Mouse (Mus musculus) liver, embryonic 11.5 days (tissue): ENCODE data around the gene 4933421I07Rik. TPM values are rescaled to one million over a fixed set of nuclear protein-coding genes. Genes with fewer than 3 reads are reported as not detected.

Experiments used
- ATAC-seq: fragments of 200-750 bp; cut with Nextera tagmentation; replicated peaks from 2 replicates; pipeline ENCODE4 v1.8.0; 2017; ENCODE audit warnings: moderate number of reproducible peaks, mild to moderate bottlenecking, moderate TSS enrichment, moderate library complexity; ENCODE audit not compliant: low FRiP score
- DNase-seq: peaks from one replicate; pipeline ENCODE4 v3.0.0-alpha.2; 2017; ENCODE audit warnings: low spot score
- H3K27ac ChIP-seq: fragments of 300-500 bp; sonication (generic); 2 replicates; pipeline ENCODE4 v1.5.1; 2014; ENCODE audit warnings: mild to moderate bottlenecking, low read depth, low read length, control low read depth
- H3K27me3 ChIP-seq: fragments of 300-500 bp; sonication (generic); replicated peaks from 2 replicates; pipeline ENCODE4 v1.6.1; 2014; ENCODE audit warnings: low read length, mixed read lengths; ENCODE audit not compliant: control insufficient read depth, insufficient read depth
- H3K36me3 ChIP-seq: fragments of 300-500 bp; sonication (generic); 2 replicates; pipeline ENCODE4 v1.6.1; 2014; ENCODE audit warnings: mild to moderate bottlenecking, low read length, moderate library complexity, mixed read lengths; ENCODE audit not compliant: control insufficient read depth, insufficient read depth
- H3K4me1 ChIP-seq: fragments of 300-500 bp; sonication (generic); replicated peaks from 2 replicates; pipeline ENCODE4 v1.6.1; 2014; ENCODE audit warnings: low read length, mixed read lengths; ENCODE audit not compliant: control insufficient read depth, insufficient read depth
- H3K4me2 ChIP-seq: fragments of 300-500 bp; sonication (generic); 2 replicates; pipeline ENCODE4 v1.6.1; 2014; ENCODE audit warnings: mild to moderate bottlenecking, control low read depth, moderate library complexity
- H3K4me3 ChIP-seq: fragments of 300-500 bp; sonication (generic); 2 replicates; pipeline ENCODE4 v1.5.1; 2014; ENCODE audit warnings: low read depth, low read length, control low read depth
- H3K9ac ChIP-seq: fragments of 300-500 bp; sonication (generic); 2 replicates; pipeline ENCODE4 v1.6.1; 2014; ENCODE audit warnings: low read depth, low read length, control low read depth
- H3K9me3 ChIP-seq: fragments of 300-500 bp; sonication (generic); 2 replicates; pipeline ENCODE4 v1.6.1; 2016; ENCODE audit warnings: low read length, inconsistent platforms, mixed read lengths; ENCODE audit not compliant: control insufficient read depth
- WGBS: fragments of 180-500 bp; shearing (Covaris S2); extraction: QIAGEN DNeasy Blood & Tissue Kit; methylation state at CpG from one replicate; pipeline ENCODE4 v1.1.7; 2014; 5-methylcytosine and 5-hydroxymethylcytosine counted together
- polyA plus RNA-seq: library from polyadenylated mRNA; unstranded; fragments of >200 nt; fragmentation: Nextera tagmentation; extraction: Ambion mirVana; gene quantifications from 2 replicates; pipeline ENCODE4 v1.2.1, GENCODE M21; 2014

4933421I07Rik gene
- polyA plus RNA-seq, result not detected in 2 replicates

DNA sequence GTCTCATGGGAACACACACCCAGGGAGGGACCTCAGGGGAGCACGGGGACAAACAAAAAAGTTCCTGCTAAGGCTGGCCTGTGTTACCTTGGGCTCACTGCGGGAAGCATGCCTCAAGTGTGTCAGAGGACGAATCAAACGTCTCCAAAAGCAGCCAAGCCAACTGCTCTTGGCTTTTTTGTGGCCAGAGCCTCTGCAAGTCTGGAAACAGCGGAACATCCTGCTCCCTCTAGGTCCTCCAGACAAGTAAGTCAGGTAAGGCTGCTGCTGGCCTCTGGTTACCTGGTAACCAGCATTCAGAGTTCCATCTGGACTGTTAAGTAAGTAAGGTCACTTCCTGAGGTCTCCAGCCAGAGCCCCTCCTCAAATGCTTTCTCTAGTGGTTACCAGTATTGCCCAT, at the start of gene 4933421I07Rik:
Gene 4933421I07Rik (minus strand): TSS at position 271 of the 400 bp plus-strand sequence.
- H3K4me1 ChIP-seq, result no peaks in the 10 kb centered on the region
- 68% methylated on average over 5 of the region's 5 CpGs for WGBS
- H3K36me3 ChIP-seq, result no peaks in the 10 kb centered on the region
- H3K4me3 ChIP-seq, result no peak within 1 kb of the TSS
- no peak within 1 kb of the TSS for H3K4me2 ChIP-seq
- H3K9ac ChIP-seq, result no peak within 1 kb of the TSS
- H3K27me3 ChIP-seq, result no peaks in the 10 kb centered on the region
- peaks cover 6% of the 10 kb centered on the region for H3K9me3 ChIP-seq
- H3K27ac ChIP-seq, result no peak within 1 kb of the TSS
- ATAC-seq, result no peak
- no peak for DNase-seq

DNA sequence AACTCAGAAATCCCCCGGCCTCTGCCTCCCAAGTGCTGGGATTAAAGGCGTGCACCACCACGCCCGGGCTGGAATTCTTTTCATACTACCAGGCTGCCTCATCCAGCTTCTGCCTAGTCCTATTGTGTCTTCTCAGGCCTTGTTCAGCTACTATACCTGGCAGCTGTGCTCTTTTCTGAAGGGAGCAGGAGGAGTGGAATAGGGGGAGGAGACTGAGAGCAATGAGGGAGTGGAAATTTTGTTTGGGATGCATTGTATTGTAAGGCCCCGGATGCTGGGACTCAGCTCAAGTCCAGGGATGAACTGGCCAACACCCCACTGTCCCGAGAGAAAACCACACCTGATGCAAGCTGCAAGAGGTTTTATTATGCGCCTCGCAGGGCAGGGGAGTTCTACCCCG, 49.4 kb upstream of the 4933421I07Rik start:
- ATAC-seq (no peak), DNase-seq (no peak)
- Histone ChIP-seq H3K27ac (no peak overlapping the region), H3K9ac (no peak overlapping the region), H3K36me3 (peaks cover 11% of the 10 kb centered on the region), H3K9me3 (no peaks in the 10 kb centered on the region), H3K4me3 (no peak overlapping the region), H3K4me2 (no peak overlapping the region), H3K4me1 (no peaks in the 10 kb centered on the region), H3K27me3 (no peaks in the 10 kb centered on the region)
- WGBS, result 87% methylated on average over 9 of the region's 9 CpGs

DNA sequence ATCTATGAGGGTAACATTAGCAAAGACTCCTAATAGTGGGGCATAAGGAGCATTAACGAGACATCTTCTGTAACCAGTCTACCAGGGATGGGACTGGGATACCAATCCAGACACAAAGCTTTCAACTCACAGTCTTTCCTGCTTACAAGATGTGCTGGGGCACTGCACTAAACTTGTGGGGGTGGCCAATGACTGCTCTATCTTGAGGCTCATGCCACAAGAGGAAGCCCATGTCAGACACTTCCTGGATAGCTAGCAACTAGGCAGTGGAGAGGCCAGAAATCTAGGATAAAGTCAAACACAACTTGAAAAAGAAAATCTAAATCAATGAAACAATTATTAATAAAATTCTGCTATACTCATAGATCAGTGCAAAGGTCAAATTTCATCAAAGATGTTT, 48.3 kb upstream of the 4933421I07Rik start:
- WGBS, result 74% methylated on average over 1 of the region's 1 CpGs
- no peak for DNase-seq
- no peaks in the 10 kb centered on the region for H3K27me3 ChIP-seq
- H3K9me3 ChIP-seq, result no peaks in the 10 kb centered on the region
- no peak overlapping the region for H3K4me2 ChIP-seq
- H3K4me3 ChIP-seq, result no peak overlapping the region
- no peak overlapping the region for H3K9ac ChIP-seq
- no peaks in the 10 kb centered on the region for H3K4me1 ChIP-seq
- no peak; the same call in 1 of the 2 replicates for ATAC-seq
- no peak overlapping the region for H3K27ac ChIP-seq
- peaks cover 11% of the 10 kb centered on the region for H3K36me3 ChIP-seq

DNA sequence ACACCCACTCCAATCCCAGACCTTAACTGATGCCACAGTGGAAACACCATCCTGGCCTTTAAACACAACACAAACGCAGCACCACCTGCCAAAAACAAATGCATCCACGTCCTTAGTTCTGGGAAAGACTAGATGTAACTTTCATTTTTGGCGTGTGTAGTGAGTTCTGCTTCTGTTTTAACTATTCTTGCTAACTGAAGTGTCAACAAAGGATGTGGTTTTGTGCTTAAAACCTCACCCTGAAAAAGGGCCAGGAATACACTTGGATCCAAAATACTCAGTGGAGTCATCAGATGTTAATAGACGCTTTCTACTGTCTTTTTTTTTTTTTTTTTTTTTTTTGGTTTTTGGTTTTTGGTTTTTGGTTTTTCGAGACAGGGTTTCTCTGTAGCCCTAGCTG, 42.9 kb upstream of the 4933421I07Rik start:
- H3K4me1 ChIP-seq, result no peaks in the 10 kb centered on the region
- 0 out of 2 replicates have a peak, but pooled peaks cover 2% of the 10 kb centered on the region for H3K9me3 ChIP-seq
- no peak overlapping the region for H3K27ac ChIP-seq
- WGBS, result 78% methylated on average over 5 of the region's 5 CpGs
- H3K4me3 ChIP-seq, result no peak overlapping the region
- DNase-seq, result no peak
- H3K9ac ChIP-seq, result no peak overlapping the region
- no peak overlapping the region for H3K4me2 ChIP-seq
- no peaks in the 10 kb centered on the region for H3K27me3 ChIP-seq
- ATAC-seq, result no peak
- peaks cover 13% of the 10 kb centered on the region; the same call in 1 of the 2 replicates for H3K36me3 ChIP-seq

DNA sequence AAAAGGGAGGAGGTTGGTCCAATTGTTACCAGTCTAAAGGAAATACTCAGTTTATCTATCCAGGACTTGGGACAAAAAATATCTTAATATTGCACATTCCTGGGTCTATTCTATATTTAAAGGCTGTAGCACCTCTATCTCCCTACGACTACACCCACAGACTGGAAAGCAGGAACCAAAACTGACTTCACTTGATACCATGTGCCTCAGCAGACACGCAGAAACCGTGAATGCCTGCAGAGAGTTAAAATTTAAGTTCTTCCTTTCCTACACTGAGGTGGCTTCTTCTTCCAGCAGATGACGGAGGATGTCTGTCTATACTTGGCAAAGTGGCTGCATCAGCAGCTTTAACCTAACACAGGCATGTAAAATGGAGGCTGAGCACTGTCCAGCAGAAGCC, 42.4 kb upstream of the 4933421I07Rik start:
- Histone ChIP-seq H3K9me3 (0 out of 2 replicates have a peak, but pooled peaks cover 2% of the 10 kb centered on the region), H3K4me3 (no peak overlapping the region), H3K4me1 (no peaks in the 10 kb centered on the region), H3K4me2 (no peak overlapping the region), H3K36me3 (peaks cover 13% of the 10 kb centered on the region; the same call in 1 of the 2 replicates), H3K27ac (no peak overlapping the region), H3K27me3 (no peaks in the 10 kb centered on the region), H3K9ac (no peak overlapping the region)
- ATAC-seq (no peak), DNase-seq (no peak)
- 87% methylated on average over 4 of the region's 4 CpGs for WGBS

DNA sequence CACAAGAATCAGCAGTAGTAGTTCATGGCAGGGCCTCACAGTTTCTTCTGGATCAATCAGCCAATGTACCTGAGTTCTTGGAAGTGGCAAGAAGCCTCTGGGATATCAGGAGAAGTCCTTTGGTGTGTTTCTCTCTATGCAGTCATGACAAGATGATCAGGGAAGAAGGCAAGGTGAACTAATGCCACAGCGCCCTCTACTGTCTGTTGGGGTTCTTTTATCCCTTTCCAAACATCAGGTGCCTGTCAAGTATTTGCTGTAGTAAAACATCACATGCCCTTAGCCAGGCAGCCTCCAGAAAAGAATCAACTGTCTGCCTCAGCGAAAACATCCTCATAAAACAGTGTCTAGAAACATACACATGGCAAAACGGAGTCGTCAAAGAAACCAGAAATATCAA, 6.7 kb upstream of the 4933421I07Rik start:
- Histone ChIP-seq H3K36me3 (no peaks in the 10 kb centered on the region), H3K4me3 (no peak overlapping the region), H3K9ac (no peak overlapping the region), H3K4me1 (no peaks in the 10 kb centered on the region), H3K4me2 (no peak overlapping the region), H3K27ac (no peak overlapping the region), H3K9me3 (peaks cover 5% of the 10 kb centered on the region), H3K27me3 (no peaks in the 10 kb centered on the region)
- no peak for DNase-seq
- ATAC-seq, result no peak
- WGBS, result 62% methylated on average over 4 of the region's 4 CpGs

DNA sequence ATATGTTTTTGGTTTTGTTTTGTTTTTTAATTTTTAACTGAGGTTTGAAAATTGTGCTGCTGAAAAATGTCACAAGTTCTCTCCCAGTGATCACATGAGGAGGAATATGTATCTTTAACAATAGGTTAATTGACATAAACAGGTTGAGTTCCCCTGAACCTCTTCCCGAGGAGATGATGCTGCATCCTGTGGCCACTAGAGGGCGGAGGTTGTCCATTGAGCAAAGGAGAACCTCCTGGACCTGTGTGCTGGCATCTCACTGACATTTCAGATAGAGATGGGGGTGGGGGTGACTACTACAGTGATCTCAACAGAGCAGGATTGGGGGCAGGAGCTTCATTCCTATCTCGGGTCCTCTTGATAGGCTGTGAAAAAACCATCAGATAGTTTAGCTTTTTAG, 2.7 kb upstream of the 4933421I07Rik start:
- DNase-seq (no peak), ATAC-seq (no peak)
- Histone ChIP-seq H3K4me2 (no peak overlapping the region), H3K4me3 (no peak overlapping the region), H3K27ac (no peak overlapping the region), H3K27me3 (no peaks in the 10 kb centered on the region), H3K4me1 (no peaks in the 10 kb centered on the region), H3K9me3 (peaks cover 8% of the 10 kb centered on the region), H3K36me3 (no peaks in the 10 kb centered on the region), H3K9ac (no peak overlapping the region)
- 26% methylated on average over 3 of the region's 3 CpGs for WGBS

DNA sequence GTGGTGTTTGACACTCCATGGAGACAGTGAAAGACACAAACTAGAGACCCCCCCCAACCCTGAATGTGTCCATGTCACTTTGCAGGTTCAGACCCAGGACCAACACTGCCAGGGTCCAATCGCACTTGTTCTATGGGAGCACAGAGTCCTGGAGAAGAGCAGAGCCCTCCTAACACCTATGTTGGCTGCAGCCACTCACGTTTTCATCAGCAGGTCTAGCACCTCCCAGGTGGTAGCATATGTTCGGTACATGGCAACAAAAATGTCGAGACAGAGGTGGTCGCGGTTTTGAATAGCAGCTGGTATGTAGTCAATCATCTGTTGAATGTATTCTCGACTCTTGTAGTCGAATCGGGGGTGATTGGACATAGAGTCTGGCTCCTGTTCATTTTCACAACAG, 568 bp downstream of the 4933421I07Rik start:
- 86% methylated on average over 9 of the region's 9 CpGs for WGBS
- H3K27me3 ChIP-seq, result no peaks in the 10 kb centered on the region
- no peaks in the 10 kb centered on the region for H3K4me1 ChIP-seq
- DNase-seq (no peak), ATAC-seq (no peak)
- peaks cover 6% of the 10 kb centered on the region for H3K9me3 ChIP-seq
- H3K4me2 ChIP-seq, result no peak overlapping the region
- H3K4me3 ChIP-seq, result no peak overlapping the region
- H3K27ac ChIP-seq, result no peak overlapping the region
- H3K9ac ChIP-seq, result no peak overlapping the region
- H3K36me3 ChIP-seq, result no peaks in the 10 kb centered on the region
